Mouse (Mus musculus) spleen, adult 2 months (tissue): Measurements from ENCODE around the gene Ank. TPM values are rescaled to one million over a fixed set of nuclear protein-coding genes. Genes with fewer than 3 reads are reported as not detected.

Source experiments
- DNase-seq, 2 experiments: peaks; one replicate each; pipeline versions ENCODE4 v3.0.0 to v3.0.0-alpha.2; 2012 to 2021; ENCODE audit warnings: low spot score in 2 of 2, low read depth in 1 of 2
- H3K27ac ChIP-seq: fragments of 200-500 bp; 2 replicates; pipeline ENCODE4 v1.5.1; 2012; ENCODE audit warnings: low read length, inconsistent platforms; ENCODE audit not compliant: insufficient read depth
- H3K27me3 ChIP-seq: fragments of 200-500 bp; 2 replicates; pipeline ENCODE4 v1.6.1; 2012; ENCODE audit warnings: mild to moderate bottlenecking, moderate library complexity, low read length, inconsistent platforms; ENCODE audit not compliant: control insufficient read depth, insufficient read depth
- H3K36me3 ChIP-seq: fragments of 200-500 bp; 2 replicates; pipeline ENCODE4 v1.6.1; 2012; ENCODE audit warnings: mild to moderate bottlenecking, low read length, inconsistent platforms; ENCODE audit not compliant: control insufficient read depth, insufficient read depth
- H3K4me1 ChIP-seq: fragments of 200-500 bp; 2 replicates; pipeline ENCODE4 v1.6.1; 2011; ENCODE audit warnings: inconsistent platforms; ENCODE audit not compliant: control insufficient read depth, insufficient read depth, insufficient read length
- H3K4me3 ChIP-seq: fragments of 200-500 bp; 2 replicates; pipeline ENCODE4 v1.5.1; 2011; ENCODE audit warnings: mild to moderate bottlenecking, inconsistent platforms; ENCODE audit not compliant: insufficient read depth, insufficient read length; ENCODE audit errors: extremely low read depth
- CTCF ChIP-seq: fragments of 200-500 bp; IDR thresholded peaks from 2 replicates; pipeline ENCODE4 v1.5.1; 2011; ENCODE audit warnings: mild to moderate bottlenecking, inconsistent platforms; ENCODE audit not compliant: insufficient read depth, insufficient read length, insufficient replicate concordance; ENCODE audit errors: extremely low read depth
- POLR2A ChIP-seq: fragments of 200-500 bp; IDR thresholded peaks from 2 replicates; pipeline ENCODE4 v1.6.1; 2011; ENCODE audit warnings: low read depth, low read length, inconsistent platforms
- WGBS: fragments of 180-500 bp; shearing (Covaris S2); methylation state at CpG from one replicate; pipeline ENCODE4 v1.1.7; 2018; 5-methylcytosine and 5-hydroxymethylcytosine counted together
- polyA plus RNA-seq: library from polyadenylated mRNA; depleted of rRNA; stranded (reverse); fragments of >200 nt; gene quantifications from 2 replicates; pipeline ENCODE4 v1.2.3, GENCODE M21; 2012

Ank gene
- polyA plus RNA-seq, 1 experiment = 20.2 TPM

GRCm38 (mm10) chr15:27596463-27597140 lies 130.1 kb downstream of the Ank start:
- TF ChIP-seq POLR2A (no peak), CTCF (no peak)
- Histone ChIP-seq H3K27ac (peak overlapping the region; percentile 100), H3K36me3 (peaks cover 24% of the 10 kb centered on the region), H3K27me3 (no peaks in the 10 kb centered on the region), H3K4me3 (no peak overlapping the region), H3K4me1 (peaks cover 45% of the 10 kb centered on the region)
- DNase-seq = peak; percentile 69 to 96
- WGBS = 7% methylated on average over 3 of the region's 3 CpGs

- Histone ChIP-seq H3K4me1 (peaks cover 41% of the 10 kb centered on the region), H3K27me3 (no peaks in the 10 kb centered on the region), H3K27ac (peak overlapping the region; percentile 100), H3K4me3 (no peak overlapping the region), H3K36me3 (peaks cover 24% of the 10 kb centered on the region)
- peak in 1 of 2 experiments; percentile 15 for DNase-seq
- TF ChIP-seq CTCF (no peak), POLR2A (no peak)
- WGBS = 55% methylated on average over 4 of the region's 4 CpGs
Measured at GRCm38 (mm10) chr15:27597516-27597915, 131.0 kb downstream of the Ank start.

- peaks cover 29% of the 10 kb centered on the region for H3K36me3 ChIP-seq
- no peak for DNase-seq
- TF ChIP-seq CTCF = no peak
- TF ChIP-seq POLR2A = no peak
- 93% methylated on average over 13 of the region's 13 CpGs for WGBS
- no peak overlapping the region for H3K4me3 ChIP-seq
- H3K4me1 ChIP-seq = peaks cover 31% of the 10 kb centered on the region
- H3K27me3 ChIP-seq = no peaks in the 10 kb centered on the region
- peak overlapping the region; percentile 75 for H3K27ac ChIP-seq
Measured at GRCm38 (mm10) chr15:27598786-27599385, 132.4 kb downstream of the Ank start.

DNA sequence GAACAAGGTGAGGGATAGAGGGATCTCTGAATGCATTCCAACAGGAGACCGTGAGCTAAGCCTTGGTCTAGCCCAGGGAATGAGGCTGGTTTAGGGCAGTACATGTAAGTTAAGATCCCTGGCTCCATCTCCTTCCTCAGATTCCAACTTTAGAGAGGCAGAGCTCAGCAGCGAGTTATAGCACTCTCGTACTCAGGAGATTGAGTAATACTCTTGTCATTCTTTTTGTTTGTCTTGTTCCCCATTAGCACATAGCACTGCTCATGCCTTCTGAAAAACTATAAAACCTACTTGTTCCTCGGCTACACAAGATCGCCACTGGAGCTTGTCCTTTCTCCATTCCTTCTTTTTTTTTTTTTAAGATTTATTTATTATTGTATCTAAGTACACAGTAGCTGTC lies 134.0 kb downstream of the Ank start:
- Histone ChIP-seq H3K36me3 (peaks cover 21% of the 10 kb centered on the region), H3K27ac (no peak overlapping the region), H3K4me3 (no peak overlapping the region), H3K27me3 (no peaks in the 10 kb centered on the region), H3K4me1 (peaks cover 20% of the 10 kb centered on the region; the same call in 1 of the 2 replicates)
- TF ChIP-seq POLR2A = no peak
- no peak for TF ChIP-seq CTCF
- 93% methylated on average over 5 of the region's 5 CpGs for WGBS
- DNase-seq = no peak

- no peaks in the 10 kb centered on the region for H3K4me1 ChIP-seq
- H3K27ac ChIP-seq = no peak overlapping the region
- 94% methylated on average over 3 of the region's 3 CpGs for WGBS
- TF ChIP-seq CTCF (no peak), POLR2A (no peak)
- peaks cover 33% of the 10 kb centered on the region for H3K36me3 ChIP-seq
- no peaks in the 10 kb centered on the region for H3K27me3 ChIP-seq
- H3K4me3 ChIP-seq = no peak overlapping the region
- DNase-seq = no peak
Measured at GRCm38 (mm10) chr15:27604558-27604957, 138.1 kb downstream of the Ank start.

GRCm38 (mm10) chr15:27605252-27605651 lies 138.8 kb downstream of the Ank start:
- Histone ChIP-seq H3K4me1 (no peaks in the 10 kb centered on the region; the same call in 1 of the 2 replicates), H3K36me3 (peaks cover 30% of the 10 kb centered on the region), H3K4me3 (no peak overlapping the region), H3K27me3 (no peaks in the 10 kb centered on the region), H3K27ac (no peak overlapping the region)
- no peak for TF ChIP-seq POLR2A
- TF ChIP-seq CTCF = no peak
- no peak for DNase-seq
- 74% methylated on average over 3 of the region's 3 CpGs for WGBS

DNA sequence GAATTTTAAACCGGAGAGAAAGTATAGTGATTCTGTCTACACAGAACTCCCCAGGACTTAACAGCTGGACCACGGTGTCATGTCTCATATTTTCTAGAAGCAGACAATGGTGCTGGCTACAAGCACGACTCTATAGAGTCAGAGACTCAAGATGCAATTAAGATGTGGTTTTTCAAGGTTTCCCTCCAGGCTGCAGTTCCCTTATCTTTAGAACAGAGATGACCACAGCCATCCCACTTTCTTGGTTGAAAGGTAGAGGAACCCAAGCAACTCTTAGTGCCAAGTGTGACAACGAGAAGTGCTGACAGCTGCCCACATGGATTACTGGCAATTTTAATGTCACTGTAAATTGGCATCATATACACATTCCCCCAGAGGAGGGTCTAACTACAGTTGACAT lies 143.1 kb downstream of the Ank start:
- TF ChIP-seq POLR2A (no peak), CTCF (no peak)
- Histone ChIP-seq H3K36me3 (peaks cover 38% of the 10 kb centered on the region), H3K4me3 (no peak overlapping the region), H3K27me3 (no peaks in the 10 kb centered on the region), H3K4me1 (no peaks in the 10 kb centered on the region; the same call in 1 of the 2 replicates), H3K27ac (no peak overlapping the region)
- DNase-seq = no peak
- 68% methylated on average over 4 of the region's 4 CpGs for WGBS
